Mouse (Mus musculus) ES-E14 (cell line): ENCODE data around the gene Tmem8.

ENCODE experiments used
- HCFC1 ChIP-seq: IDR thresholded peaks from 2 replicates; pipeline ENCODE4 v1.6.1; 2012; ENCODE audit warnings: low read length, inconsistent platforms, borderline replicate concordance; ENCODE audit not compliant: insufficient read depth
- MAFK ChIP-seq: IDR thresholded peaks from 2 replicates; pipeline ENCODE4 v1.6.1; 2014; ENCODE audit warnings: mild to moderate bottlenecking, low read depth, low read length, inconsistent platforms; ENCODE audit not compliant: insufficient read depth
- ZC3H11A ChIP-seq: IDR thresholded peaks from 2 replicates; pipeline ENCODE4 v1.6.1; 2012; ENCODE audit warnings: low read depth, mild to moderate bottlenecking, inconsistent platforms, low read length, borderline replicate concordance

DNA sequence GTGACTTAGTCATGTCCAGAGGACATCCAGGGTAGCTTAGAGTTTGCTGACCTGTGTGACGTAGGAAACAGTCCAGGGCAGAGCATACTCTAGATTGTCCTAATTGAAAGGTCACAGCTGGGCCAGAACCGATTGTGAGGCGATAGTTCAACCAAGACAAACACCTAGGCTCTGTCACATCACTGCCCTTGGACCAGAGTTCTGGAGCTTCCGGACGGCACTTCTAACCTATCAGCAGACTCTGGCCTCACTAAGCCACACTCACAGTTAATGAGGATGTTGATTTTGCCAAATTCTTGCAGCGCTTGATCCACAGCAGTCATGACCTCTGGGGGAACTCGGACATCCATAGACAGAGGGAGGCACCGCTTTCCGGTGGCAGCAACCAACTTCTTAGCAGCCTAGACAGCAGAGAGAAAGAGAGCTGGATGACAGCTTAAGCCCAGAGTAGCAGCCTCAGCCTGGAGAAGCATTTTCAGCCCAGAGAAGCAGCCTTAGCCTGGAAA lies 26.0 kb upstream of the Tmem8 start:
- no peak for TF ChIP-seq MAFK
- TF ChIP-seq HCFC1 = no peak
- TF ChIP-seq ZC3H11A = no peak
